Mouse (Mus musculus): ENCODE results near the gene F2. TPM values are rescaled to one million over a fixed set of nuclear protein-coding genes. Genes with fewer than 3 reads are reported as not detected.

Gene F2
- polyA plus RNA-seq (2014; fragmentation: Nextera tagmentation; extraction: Ambion mirVana), result 0.27 and 0.29 TPM in 2 replicates

GRCm38 (mm10) chr2:91636229-91636628 lies at the start of gene F2:
F2 (minus strand) TSS chr2:91636414.
- no peak for ATAC-seq (ENCODE audit: low FRiP score)

DNA sequence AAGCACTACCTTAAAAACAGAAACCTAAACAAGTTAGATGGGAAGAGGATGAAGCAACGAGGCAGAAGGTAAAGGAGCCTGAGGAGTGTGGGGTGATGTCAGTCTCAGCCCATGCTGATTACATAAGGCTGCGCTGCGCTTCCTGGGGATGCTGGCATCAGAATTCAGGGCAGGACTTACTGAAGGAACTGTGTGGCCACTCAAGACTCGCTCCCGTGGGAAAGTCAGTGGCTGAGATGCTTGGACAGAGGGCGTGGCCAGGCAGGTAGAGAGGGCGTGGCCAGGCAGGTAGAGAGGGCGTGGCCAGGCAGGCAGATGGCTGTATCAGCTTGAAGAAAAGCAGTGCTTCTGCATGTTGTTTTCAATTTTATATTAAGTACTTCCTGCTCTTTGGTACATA lies 47.7 kb upstream of the F2 start:
- DNase-seq (ENCODE audit: low spot score), result no peak
- no peaks in the 10 kb centered on the region for H3K4me1 ChIP-seq (replicated peaks; ENCODE audit: control insufficient read depth, insufficient read depth, low read length)
- no peak overlapping the region for H3K27ac ChIP-seq (ENCODE audit: low read depth, low read length)
- H3K27me3 ChIP-seq (ENCODE audit: control insufficient read depth, insufficient read depth, low read length), result no peaks in the 10 kb centered on the region
- no peaks in the 10 kb centered on the region for H3K36me3 ChIP-seq (ENCODE audit: control insufficient read depth, insufficient read depth, low read length)
- H3K9me3 ChIP-seq (ENCODE audit: control insufficient read depth, low read length), result no peaks in the 10 kb centered on the region
- no peak overlapping the region for H3K9ac ChIP-seq (ENCODE audit: low read depth, low read length)
- no peak for ATAC-seq (ENCODE audit: low FRiP score)
- 77% methylated on average over 8 of the region's 8 CpGs for WGBS
- no peak overlapping the region for H3K4me2 ChIP-seq (replicated peaks; ENCODE audit: low read depth, low read length)
- H3K4me3 ChIP-seq (ENCODE audit: low read depth, low read length), result no peak overlapping the region

More at GRCm38 (mm10) chr2:91636229-91636628, at the start of gene F2:
- Histone ChIP-seq H3K27me3 (ENCODE audit: control insufficient read depth, insufficient read depth, low read length) (no peaks in the 10 kb centered on the region), H3K4me1 (replicated peaks; ENCODE audit: control insufficient read depth, insufficient read depth, low read length) (no peaks in the 10 kb centered on the region), H3K9me3 (ENCODE audit: control insufficient read depth, low read length) (no peaks in the 10 kb centered on the region), H3K9ac (ENCODE audit: low read depth, low read length) (no peak within 1 kb of the TSS), H3K4me3 (ENCODE audit: low read depth, low read length) (no peak within 1 kb of the TSS), H3K36me3 (ENCODE audit: control insufficient read depth, insufficient read depth, low read length) (no peaks in the 10 kb centered on the region), H3K27ac (ENCODE audit: low read depth, low read length) (no peak within 1 kb of the TSS), H3K4me2 (replicated peaks; ENCODE audit: low read depth, low read length) (no peak within 1 kb of the TSS)
- DNase-seq (ENCODE audit: low spot score), result no peak
- WGBS, result 84% methylated on average over 8 of the region's 8 CpGs

GRCm38 (mm10) chr2:91682850-91683249 lies 46.6 kb upstream of the F2 start:
- no peak for ATAC-seq (ENCODE audit: low FRiP score)
- 52% methylated on average over 4 of the region's 4 CpGs for WGBS
- DNase-seq (ENCODE audit: low spot score), result peak; percentile 58

GRCm38 (mm10) chr2:91676961-91677360 lies 40.7 kb upstream of the F2 start:
- ATAC-seq (ENCODE audit: low FRiP score) (no peak), DNase-seq (ENCODE audit: low spot score) (no peak)
- no peak overlapping the region for H3K9ac ChIP-seq (ENCODE audit: low read depth, low read length)
- no peak overlapping the region for H3K4me2 ChIP-seq (replicated peaks; ENCODE audit: low read depth, low read length)
- no peaks in the 10 kb centered on the region for H3K4me1 ChIP-seq (replicated peaks; ENCODE audit: control insufficient read depth, insufficient read depth, low read length)
- 0 out of 2 replicates have a peak, but pooled peaks cover 6% of the 10 kb centered on the region for H3K36me3 ChIP-seq (ENCODE audit: control insufficient read depth, insufficient read depth, low read length)
- no peaks in the 10 kb centered on the region for H3K9me3 ChIP-seq (ENCODE audit: control insufficient read depth, low read length)
- H3K27ac ChIP-seq (ENCODE audit: low read depth, low read length), result no peak overlapping the region
- H3K4me3 ChIP-seq (ENCODE audit: low read depth, low read length), result no peak overlapping the region
- H3K27me3 ChIP-seq (ENCODE audit: control insufficient read depth, insufficient read depth, low read length), result no peaks in the 10 kb centered on the region

More at GRCm38 (mm10) chr2:91682850-91683249, 46.6 kb upstream of the F2 start:
- H3K4me3 ChIP-seq (ENCODE audit: low read depth, low read length), result no peak overlapping the region
- H3K36me3 ChIP-seq (ENCODE audit: control insufficient read depth, insufficient read depth, low read length), result no peaks in the 10 kb centered on the region
- H3K4me1 ChIP-seq (replicated peaks; ENCODE audit: control insufficient read depth, insufficient read depth, low read length), result no peaks in the 10 kb centered on the region
- H3K27ac ChIP-seq (ENCODE audit: low read depth, low read length), result no peak overlapping the region
- no peak overlapping the region for H3K9ac ChIP-seq (ENCODE audit: low read depth, low read length)
- H3K27me3 ChIP-seq (ENCODE audit: control insufficient read depth, insufficient read depth, low read length), result no peaks in the 10 kb centered on the region
- H3K4me2 ChIP-seq (replicated peaks; ENCODE audit: low read depth, low read length), result no peak overlapping the region
- H3K9me3 ChIP-seq (ENCODE audit: control insufficient read depth, low read length), result no peaks in the 10 kb centered on the region

- ATAC-seq (ENCODE audit: low FRiP score) (no peak), DNase-seq (ENCODE audit: low spot score) (no peak)
- Histone ChIP-seq H3K27ac (ENCODE audit: low read depth, low read length) (no peak overlapping the region), H3K4me3 (ENCODE audit: low read depth, low read length) (no peak overlapping the region), H3K9ac (ENCODE audit: low read depth, low read length) (no peak overlapping the region), H3K9me3 (ENCODE audit: control insufficient read depth, low read length) (no peaks in the 10 kb centered on the region), H3K36me3 (ENCODE audit: control insufficient read depth, insufficient read depth, low read length) (0 out of 2 replicates have a peak, but pooled peaks cover 6% of the 10 kb centered on the region), H3K4me2 (replicated peaks; ENCODE audit: low read depth, low read length) (no peak overlapping the region), H3K4me1 (replicated peaks; ENCODE audit: control insufficient read depth, insufficient read depth, low read length) (no peaks in the 10 kb centered on the region), H3K27me3 (ENCODE audit: control insufficient read depth, insufficient read depth, low read length) (no peaks in the 10 kb centered on the region)
- WGBS, result 81% methylated on average over 2 of the region's 2 CpGs
Measured at GRCm38 (mm10) chr2:91676420-91676819, 40.2 kb upstream of the F2 start.

DNA sequence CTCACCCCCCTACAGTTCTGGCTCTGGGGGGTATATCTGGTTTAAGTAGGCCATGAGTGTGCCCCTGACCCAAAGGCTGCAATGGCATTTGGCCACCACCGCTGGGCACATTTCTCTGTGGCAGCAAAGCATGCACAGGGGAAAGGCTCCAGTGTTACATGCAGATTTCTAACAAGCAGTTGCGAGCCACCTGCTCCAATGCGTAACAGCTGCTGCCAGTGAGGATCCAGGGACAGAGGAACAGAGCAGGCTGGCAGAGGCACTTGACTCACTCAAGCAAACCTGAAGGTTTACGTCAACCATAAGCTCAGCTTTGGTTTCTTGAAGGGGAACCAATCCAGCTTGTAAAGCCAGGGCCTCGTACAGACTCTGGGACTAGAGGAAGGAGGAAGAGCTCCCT lies 38.7 kb upstream of the F2 start:
- no peaks in the 10 kb centered on the region for H3K9me3 ChIP-seq (ENCODE audit: control insufficient read depth, low read length)
- ATAC-seq (ENCODE audit: low FRiP score), result no peak
- no peaks in the 10 kb centered on the region for H3K27me3 ChIP-seq (ENCODE audit: control insufficient read depth, insufficient read depth, low read length)
- H3K4me2 ChIP-seq (replicated peaks; ENCODE audit: low read depth, low read length), result no peak overlapping the region
- 98% methylated on average over 5 of the region's 5 CpGs for WGBS
- no peaks in the 10 kb centered on the region for H3K4me1 ChIP-seq (replicated peaks; ENCODE audit: control insufficient read depth, insufficient read depth, low read length)
- H3K36me3 ChIP-seq (ENCODE audit: control insufficient read depth, insufficient read depth, low read length), result 0 out of 2 replicates have a peak, but pooled peaks cover 9% of the 10 kb centered on the region
- DNase-seq (ENCODE audit: low spot score), result no peak
- no peak overlapping the region for H3K27ac ChIP-seq (ENCODE audit: low read depth, low read length)
- H3K9ac ChIP-seq (ENCODE audit: low read depth, low read length), result no peak overlapping the region
- no peak overlapping the region for H3K4me3 ChIP-seq (ENCODE audit: low read depth, low read length)

DNA sequence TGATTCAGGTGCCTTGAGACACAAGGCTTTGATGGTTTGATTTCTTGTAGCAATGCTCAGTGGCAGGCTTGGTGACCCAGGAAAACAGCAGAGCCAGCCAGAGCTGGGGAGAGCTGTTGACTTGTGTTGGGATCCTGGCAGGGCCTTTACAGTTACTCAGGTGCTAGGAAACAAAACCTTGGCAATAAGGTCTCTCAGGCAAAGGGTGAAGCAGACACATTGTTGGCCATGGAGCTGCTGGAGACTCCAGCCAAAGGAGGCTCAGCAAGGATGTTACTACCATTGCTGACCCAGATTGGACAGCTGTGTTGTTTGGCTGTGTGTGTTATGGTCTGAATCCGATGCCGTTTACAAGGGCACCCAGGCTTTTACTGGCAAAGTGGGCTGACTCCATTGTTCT lies 37.4 kb upstream of the F2 start:
- ATAC-seq (ENCODE audit: low FRiP score) (no peak), DNase-seq (ENCODE audit: low spot score) (no peak)
- WGBS, result 87% methylated on average over 2 of the region's 2 CpGs
- Histone ChIP-seq H3K9ac (ENCODE audit: low read depth, low read length) (no peak overlapping the region), H3K27me3 (ENCODE audit: control insufficient read depth, insufficient read depth, low read length) (no peaks in the 10 kb centered on the region), H3K4me2 (replicated peaks; ENCODE audit: low read depth, low read length) (no peak overlapping the region), H3K4me3 (ENCODE audit: low read depth, low read length) (no peak overlapping the region), H3K4me1 (replicated peaks; ENCODE audit: control insufficient read depth, insufficient read depth, low read length) (no peaks in the 10 kb centered on the region), H3K36me3 (ENCODE audit: control insufficient read depth, insufficient read depth, low read length) (0 out of 2 replicates have a peak, but pooled peaks cover 9% of the 10 kb centered on the region), H3K27ac (ENCODE audit: low read depth, low read length) (no peak overlapping the region), H3K9me3 (ENCODE audit: control insufficient read depth, low read length) (no peaks in the 10 kb centered on the region)

- no peaks in the 10 kb centered on the region for H3K9me3 ChIP-seq (ENCODE audit: control insufficient read depth, low read length)
- no peaks in the 10 kb centered on the region for H3K4me1 ChIP-seq (replicated peaks; ENCODE audit: control insufficient read depth, insufficient read depth, low read length)
- no peak overlapping the region for H3K27ac ChIP-seq (ENCODE audit: low read depth, low read length)
- WGBS, result 93% methylated on average over 6 of the region's 6 CpGs
- H3K4me3 ChIP-seq (ENCODE audit: low read depth, low read length), result no peak overlapping the region
- 0 out of 2 replicates have a peak, but pooled peaks cover 5% of the 10 kb centered on the region for H3K36me3 ChIP-seq (ENCODE audit: control insufficient read depth, insufficient read depth, low read length)
- no peak overlapping the region for H3K9ac ChIP-seq (ENCODE audit: low read depth, low read length)
- no peak overlapping the region for H3K4me2 ChIP-seq (replicated peaks; ENCODE audit: low read depth, low read length)
- ATAC-seq (ENCODE audit: low FRiP score), result no peak
- no peaks in the 10 kb centered on the region for H3K27me3 ChIP-seq (ENCODE audit: control insufficient read depth, insufficient read depth, low read length)
- DNase-seq (ENCODE audit: low spot score), result no peak
Measured at GRCm38 (mm10) chr2:91670038-91670437, 33.8 kb upstream of the F2 start.

DNA sequence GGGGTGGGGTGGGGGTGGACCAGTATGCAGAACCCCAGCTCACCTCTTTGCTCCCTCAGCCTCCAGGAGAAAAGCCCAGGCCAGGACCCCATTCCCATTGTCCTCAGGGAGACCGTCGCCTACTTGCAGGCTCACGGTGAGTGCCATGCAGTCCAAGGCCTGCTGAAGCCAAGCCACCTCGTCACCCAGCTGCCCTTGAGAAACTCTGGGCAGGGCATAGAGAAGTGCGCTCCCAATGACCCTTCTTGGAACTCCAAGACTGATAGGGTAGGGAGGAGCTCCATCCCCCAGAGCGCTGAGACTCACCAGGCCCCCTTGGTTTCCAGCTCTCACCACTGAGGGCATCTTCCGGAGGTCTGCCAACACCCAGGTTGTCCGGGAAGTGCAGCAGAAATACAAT lies 33.1 kb upstream of the F2 start:
- Histone ChIP-seq H3K27me3 (ENCODE audit: control insufficient read depth, insufficient read depth, low read length) (no peaks in the 10 kb centered on the region), H3K4me1 (replicated peaks; ENCODE audit: control insufficient read depth, insufficient read depth, low read length) (no peaks in the 10 kb centered on the region), H3K36me3 (ENCODE audit: control insufficient read depth, insufficient read depth, low read length) (0 out of 2 replicates have a peak, but pooled peaks cover 5% of the 10 kb centered on the region), H3K4me2 (replicated peaks; ENCODE audit: low read depth, low read length) (no peak overlapping the region), H3K9me3 (ENCODE audit: control insufficient read depth, low read length) (no peaks in the 10 kb centered on the region), H3K27ac (ENCODE audit: low read depth, low read length) (no peak overlapping the region), H3K9ac (ENCODE audit: low read depth, low read length) (no peak overlapping the region), H3K4me3 (ENCODE audit: low read depth, low read length) (no peak overlapping the region)
- DNase-seq (ENCODE audit: low spot score) (no peak), ATAC-seq (ENCODE audit: low FRiP score) (no peak)
- 90% methylated on average over 8 of the region's 8 CpGs for WGBS
